Mouse (Mus musculus) liver, embryonic 14.5 days (tissue): ENCODE results near the gene Hist2h2ac. TPM values are rescaled to one million over a fixed set of nuclear protein-coding genes. Genes with fewer than 3 reads are reported as not detected.

Experiments used
- ATAC-seq: fragments of 200-750 bp; cut with Nextera tagmentation; 2 replicates; pipeline ENCODE4 v1.8.0; 2017; ENCODE audit warnings: moderate number of reproducible peaks, mild to moderate bottlenecking, moderate library complexity; ENCODE audit not compliant: insufficient read depth
- DNase-seq, 3 experiments: peaks; one replicate each; pipeline ENCODE4 v3.0.0-alpha.2; 2012 to 2013; ENCODE audit warnings: low read depth in 3 of 3, low spot score in 3 of 3
- H3K27ac ChIP-seq: fragments of 300-500 bp; sonication (generic); 2 replicates; pipeline ENCODE4 v1.5.1; 2014; ENCODE audit warnings: moderate library complexity, mild to moderate bottlenecking, control low read depth, inconsistent platforms
- H3K27me3 ChIP-seq: fragments of 300-500 bp; sonication (generic); 2 replicates; pipeline ENCODE4 v1.6.1; 2014; ENCODE audit warnings: mild to moderate bottlenecking, low read length, moderate library complexity; ENCODE audit not compliant: control insufficient read depth, insufficient read depth
- H3K36me3 ChIP-seq: fragments of 300-500 bp; sonication (generic); replicated peaks from 2 replicates; pipeline ENCODE4 v1.6.1; 2014; ENCODE audit warnings: low read depth; ENCODE audit not compliant: control insufficient read depth, insufficient read depth
- H3K4me1 ChIP-seq, 2 experiments: fragments of 200-500 bp in 1 of 2; fragments of 300-500 bp in 1 of 2; sonication (generic) in 1 of 2; replicated peaks; 2 replicates each; pipeline ENCODE4 v1.6.1; 2012 to 2014; ENCODE audit warnings: antibody characterized with exemption in 1 of 2, inconsistent platforms in 1 of 2, low read length in 1 of 2; ENCODE audit not compliant: control insufficient read depth in 2 of 2, insufficient read depth in 2 of 2
- H3K4me2 ChIP-seq: fragments of 300-500 bp; sonication (generic); 2 replicates; pipeline ENCODE4 v1.6.1; 2014; ENCODE audit warnings: low read depth, mild to moderate bottlenecking, control low read depth, moderate library complexity
- H3K4me3 ChIP-seq, 2 experiments: fragments of 200-500 bp in 1 of 2; fragments of 300-500 bp in 1 of 2; sonication (generic) in 1 of 2; 2 replicates each; pipeline ENCODE4 v1.5.1; 2012 to 2014; ENCODE audit warnings: low read depth in 2 of 2, low read length in 2 of 2, mild to moderate bottlenecking in 2 of 2, control low read depth in 1 of 2, inconsistent platforms in 1 of 2, moderate library complexity in 1 of 2; ENCODE audit not compliant: insufficient read depth in 1 of 2
- H3K9ac ChIP-seq: fragments of 300-500 bp; sonication (generic); replicated peaks from 2 replicates; pipeline ENCODE4 v1.6.1; 2014; ENCODE audit warnings: mild to moderate bottlenecking, control low read depth, moderate library complexity
- H3K9me3 ChIP-seq: fragments of 300-500 bp; sonication (generic); 2 replicates; pipeline ENCODE4 v1.6.1; 2016; ENCODE audit warnings: low read length, mixed read lengths; ENCODE audit not compliant: control insufficient read depth
- CTCF ChIP-seq: IDR thresholded peaks from 2 replicates; pipeline ENCODE4 v1.5.1; 2016; ENCODE audit warnings: antibody characterized with exemption, low read depth, control low read depth
- EP300 ChIP-seq: IDR thresholded peaks from 2 replicates; pipeline ENCODE4 v1.6.1; 2016; ENCODE audit warnings: antibody characterized with exemption, low read depth
- WGBS: fragments of 180-500 bp; shearing (Covaris S2); extraction: QIAGEN DNeasy Blood & Tissue Kit; methylation state at CpG from one replicate; pipeline ENCODE4 v1.1.7; 2014; ENCODE audit not compliant: insufficient replicate concordance; 5-methylcytosine and 5-hydroxymethylcytosine counted together
- polyA plus RNA-seq, 2 experiments: library from polyadenylated mRNA; depleted of rRNA in 1 of 2; stranded (reverse) in 1 of 2; unstranded in 1 of 2; fragments of >200 nt; fragmentation: Nextera tagmentation in 1 of 2; extraction: Ambion mirVana in 1 of 2; gene quantifications; 2 replicates each; pipeline versions ENCODE4 v1.2.1 to v1.2.3; 2012 to 2014

The Hist2h2ac gene
- polyA plus RNA-seq, 2 experiments: 14.0 to 18.5 TPM

DNA sequence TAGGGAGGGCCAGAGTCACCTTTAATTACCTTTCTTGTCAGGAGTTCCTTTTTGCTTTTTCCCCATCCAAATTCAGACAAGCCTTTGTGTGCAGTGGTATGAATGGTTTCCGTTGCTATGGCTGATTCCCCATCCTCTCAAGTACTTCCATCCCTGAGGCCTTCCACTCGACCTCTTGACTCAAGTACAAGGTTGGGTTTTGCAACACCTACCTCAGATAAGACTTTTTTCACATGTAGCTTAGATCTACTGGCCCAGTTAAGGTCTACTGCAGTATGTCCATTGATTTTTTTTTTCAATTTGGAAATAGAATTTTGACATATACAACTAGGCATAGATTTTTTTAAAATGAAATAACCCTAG lies 11.1 kb upstream of the Hist2h2ac start:
- TF ChIP-seq EP300: no peak
- TF ChIP-seq CTCF: no peak
- DNase-seq (no peak), ATAC-seq (no peak)
- H3K4me3 ChIP-seq: no peak overlapping the region
- H3K4me1 ChIP-seq: peaks cover 0 to 11% of the 10 kb centered on the region in 2 experiments; a peak in 2 of 4 replicates
- H3K27me3 ChIP-seq: no peaks in the 10 kb centered on the region
- no peak overlapping the region for H3K9ac ChIP-seq
- H3K27ac ChIP-seq: no peak overlapping the region
- WGBS: 44% methylated on average over 2 of the region's 2 CpGs
- H3K36me3 ChIP-seq: no peaks in the 10 kb centered on the region
- no peaks in the 10 kb centered on the region for H3K9me3 ChIP-seq
- H3K4me2 ChIP-seq: no peak overlapping the region

DNA sequence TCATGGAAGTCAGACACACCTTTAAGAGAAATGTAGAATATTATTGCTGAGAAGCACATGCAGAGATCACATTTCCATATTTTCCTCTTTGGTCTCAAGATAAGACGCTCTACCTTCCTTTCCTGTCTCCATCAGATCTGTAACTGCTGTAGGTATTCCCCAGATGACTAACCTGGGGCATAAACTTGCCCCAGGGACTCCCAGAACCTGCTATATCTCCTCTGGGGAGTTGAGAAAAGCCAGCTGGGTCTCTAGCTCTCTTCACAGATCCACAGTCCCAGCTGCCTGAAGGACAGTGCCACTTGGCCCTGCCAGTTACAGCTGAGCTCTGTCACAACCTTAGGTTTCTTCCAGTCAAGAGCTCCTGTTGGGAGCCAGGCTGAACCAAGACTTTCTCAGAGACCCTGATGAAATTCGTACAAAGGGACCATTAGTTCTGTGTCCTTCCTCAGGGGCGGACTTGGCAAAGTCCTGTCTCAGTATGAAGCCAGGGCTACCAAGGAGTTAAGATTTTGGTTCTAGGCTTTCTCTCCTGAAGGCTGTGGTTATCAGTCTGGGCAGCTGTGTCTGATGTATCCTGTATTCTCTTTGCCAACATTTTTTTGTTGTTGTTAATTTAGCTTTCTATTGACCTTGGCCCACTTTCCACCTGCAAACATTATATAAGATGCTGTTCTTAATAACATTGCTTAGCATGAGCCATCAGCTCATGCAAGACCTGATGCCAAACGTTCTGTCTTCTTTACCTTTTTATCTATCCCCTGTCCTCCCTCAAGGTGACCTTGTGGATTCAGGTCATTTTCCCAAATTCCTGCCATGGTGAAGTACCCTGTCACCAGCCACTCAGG lies 10.5 kb upstream of the Hist2h2ac start:
- H3K4me2 ChIP-seq: no peak overlapping the region
- no peak for DNase-seq
- no peak overlapping the region for H3K9ac ChIP-seq
- no peak overlapping the region for H3K27ac ChIP-seq
- TF ChIP-seq CTCF (no peak), EP300 (no peak)
- H3K27me3 ChIP-seq: no peaks in the 10 kb centered on the region
- 63% methylated on average over 4 of the region's 4 CpGs for WGBS
- no peaks in the 10 kb centered on the region for H3K36me3 ChIP-seq
- peaks cover 2 to 12% of the 10 kb centered on the region in 2 experiments for H3K4me1 ChIP-seq
- H3K4me3 ChIP-seq: no peak overlapping the region
- ATAC-seq: no peak
- H3K9me3 ChIP-seq: no peaks in the 10 kb centered on the region

DNA sequence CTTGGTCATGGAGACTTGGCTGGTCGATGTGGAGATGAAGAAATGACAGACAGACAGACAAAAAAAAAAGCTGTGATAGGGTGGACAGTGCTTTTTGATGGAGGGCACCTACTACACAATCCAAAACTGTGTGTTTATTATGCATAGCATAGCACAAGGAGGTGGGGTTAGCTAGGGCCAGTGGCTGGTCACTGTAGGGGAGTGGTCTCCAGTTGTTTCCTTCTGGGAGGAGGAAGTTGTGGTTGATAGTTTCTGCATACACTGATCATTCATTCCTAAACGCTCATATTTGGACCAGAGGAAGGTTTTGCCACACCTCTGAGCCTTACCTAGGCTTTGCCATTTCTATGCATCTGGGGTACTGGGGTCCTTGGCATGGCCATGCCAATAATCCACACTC lies 9.7 kb upstream of the Hist2h2ac start:
- WGBS: 34% methylated on average over 2 of the region's 2 CpGs
- DNase-seq (no peak), ATAC-seq (no peak)
- Histone ChIP-seq H3K27me3 (no peaks in the 10 kb centered on the region), H3K36me3 (no peaks in the 10 kb centered on the region), H3K9ac (no peak overlapping the region), H3K4me3 (no peak overlapping the region), H3K27ac (no peak overlapping the region), H3K4me1 (peaks cover 9 to 19% of the 10 kb centered on the region in 2 experiments), H3K9me3 (no peaks in the 10 kb centered on the region), H3K4me2 (no peak overlapping the region)
- TF ChIP-seq CTCF (no peak), EP300 (no peak)

DNA sequence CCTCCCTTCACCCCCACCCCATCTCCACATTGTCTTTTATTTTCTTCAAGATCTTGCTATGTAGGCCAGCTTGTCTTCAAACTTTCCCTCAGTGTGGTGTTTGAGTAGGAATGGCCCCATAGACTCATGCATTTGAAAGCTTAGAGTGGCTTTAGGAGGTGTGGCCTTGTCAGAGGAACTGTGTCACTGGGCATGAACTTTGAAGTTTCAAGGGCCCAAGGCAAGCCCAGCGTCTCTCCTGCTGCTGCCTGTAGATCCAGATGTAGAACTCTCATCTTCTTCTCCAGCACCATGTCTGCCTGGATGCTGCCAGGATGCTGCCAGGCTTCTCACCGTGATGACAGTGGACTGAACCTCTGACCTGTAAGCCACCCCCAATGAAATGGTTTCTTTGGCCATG lies 8.1 kb upstream of the Hist2h2ac start:
- no peaks in the 10 kb centered on the region for H3K27me3 ChIP-seq
- H3K9ac ChIP-seq: no peak overlapping the region
- H3K4me1 ChIP-seq: peaks cover 18 to 32% of the 10 kb centered on the region in 2 experiments
- H3K36me3 ChIP-seq: no peaks in the 10 kb centered on the region
- no peak overlapping the region for H3K27ac ChIP-seq
- TF ChIP-seq CTCF (no peak), EP300 (no peak)
- no peak for DNase-seq
- no peak for ATAC-seq
- H3K9me3 ChIP-seq: no peaks in the 10 kb centered on the region
- H3K4me2 ChIP-seq: no peak overlapping the region
- H3K4me3 ChIP-seq: no peak overlapping the region
- WGBS: 66% methylated on average over 2 of the region's 2 CpGs

DNA sequence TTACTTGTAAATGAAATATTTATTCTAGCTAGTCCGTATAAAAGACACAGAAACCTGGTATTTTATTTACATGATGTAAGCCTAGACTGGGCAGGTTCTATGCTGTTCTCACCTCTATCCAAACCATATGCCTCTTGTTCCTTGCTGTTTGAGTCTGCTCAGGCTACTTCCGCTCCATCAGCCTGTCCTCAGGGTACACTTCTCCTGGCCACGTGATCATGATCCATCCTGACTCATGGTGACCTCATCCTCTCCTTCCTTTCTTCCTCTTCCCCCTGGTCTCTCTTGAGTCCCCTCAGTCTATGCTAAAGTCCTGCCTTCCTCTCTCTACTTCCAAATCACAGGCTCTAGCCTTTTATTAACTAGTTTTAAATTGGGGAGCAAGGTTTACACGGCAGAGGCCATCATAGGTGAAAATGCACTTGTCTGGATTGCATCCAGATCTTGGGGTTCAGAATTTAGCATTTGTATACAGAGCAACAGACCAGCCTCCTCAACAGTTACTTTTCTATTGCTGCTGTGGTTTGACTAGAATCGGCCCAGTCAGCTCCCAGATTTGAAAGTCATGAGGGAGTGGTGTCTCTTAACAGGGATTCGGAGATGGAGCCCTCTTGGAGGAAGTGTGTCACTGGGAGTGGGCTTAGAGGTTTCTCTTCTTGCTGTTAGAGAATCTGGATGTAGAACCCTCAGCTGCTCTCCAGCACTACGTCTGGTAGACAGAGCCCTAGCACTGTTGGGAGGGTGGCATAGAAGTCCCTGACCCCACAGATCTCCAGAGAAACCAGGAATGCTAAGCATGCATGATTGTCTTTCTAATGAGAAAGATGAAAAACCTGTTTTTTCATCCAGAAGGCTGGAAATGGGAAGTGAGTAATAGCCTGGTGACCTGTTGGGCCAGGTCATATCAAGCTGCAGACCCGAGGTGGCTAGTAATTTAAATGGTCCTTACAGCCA lies 6.3 kb upstream of the Hist2h2ac start:
- Histone ChIP-seq H3K27ac (no peak overlapping the region), H3K4me3 (no peak overlapping the region), H3K4me2 (no peak overlapping the region), H3K27me3 (no peaks in the 10 kb centered on the region), H3K9ac (no peak overlapping the region), H3K36me3 (no peaks in the 10 kb centered on the region), H3K4me1 (peaks cover 32 to 45% of the 10 kb centered on the region in 2 experiments), H3K9me3 (no peaks in the 10 kb centered on the region)
- DNase-seq (no peak), ATAC-seq (no peak)
- TF ChIP-seq CTCF (no peak), EP300 (no peak)
- WGBS: 61% methylated on average over 8 of the region's 8 CpGs
